In genomic region chr9:108708833-108709232, GRCm38 (mm10) we compare ENCODE assay signal across 29 mouse cellular contexts. TPM values are rescaled to one million over a fixed set of nuclear protein-coding genes. Genes with fewer than 3 reads are reported as not detected.
DNase-seq lines count a peak whose midpoint lies in the region; ATAC-seq and TF ChIP-seq lines count a peak whose summit lies in the region.
"Had no signal": no experiment of that assay in that cellular context is flagged by ENCODE, and none has a peak within 500 bp of the region (broad histone marks: within the 10 kb centered on the region; RNA-seq: fewer than 3 reads in every experiment).

No protein-coding gene starts in this region.

- H3K9ac ChIP-seq in stomach, postnatal 0 days (ENCODE audit: low read length) = no peak overlapping the region
- H3K9ac ChIP-seq: embryonic facial prominence, embryonic 13.5 days; forebrain, embryonic 12.5 days; heart, embryonic 12.5 days; heart, embryonic 15.5 days; hindbrain, embryonic 14.5 days had no signal

- no peak for ATAC-seq in stomach, postnatal 0 days (ENCODE audit: low FRiP score, low TSS enrichment)
- ATAC-seq: CD4-positive, CD25-positive, alpha-beta regulatory T cell, adult 4 months; forebrain, embryonic 16.5 days; hindbrain, postnatal 0 days; inflammation-experienced regulatory T-cells, adult 6 months; intestine, embryonic 16.5 days had no signal

- no peak for TF ChIP-seq CTCF in gastrocnemius, adult 2 months (IDR thresholded peaks at IDR 0.05)
- TF ChIP-seq CTCF in layer of hippocampus, adult 2 months (conservative IDR thresholded peaks at IDR 0.05) = no peak; the same call in 1 of the 2 replicates
- TF ChIP-seq CTCF in stomach, postnatal 0 days (IDR thresholded peaks at IDR 0.05; ENCODE audit: low read depth) = no peak

- 92% methylated on average over 8 of the region's 8 CpGs for WGBS in stomach, postnatal 0 days

- no peak overlapping the region for H3K4me2 ChIP-seq in stomach, postnatal 0 days (replicated peaks; ENCODE audit: low read depth)
- H3K4me2 ChIP-seq: embryonic facial prominence, embryonic 13.5 days; forebrain, embryonic 12.5 days; heart, embryonic 12.5 days; heart, embryonic 15.5 days; hindbrain, embryonic 14.5 days had no signal

- TF ChIP-seq EP300 in stomach, postnatal 0 days (optimal IDR thresholded peaks at IDR 0.05) = no peak

- H3K27ac ChIP-seq in gastrocnemius, adult 2 months = peak overlapping the region; percentile 35; the same call in 1 of the 2 replicates
- peak overlapping the region; percentile 65 for H3K27ac ChIP-seq in layer of hippocampus, adult 2 months
- H3K27ac ChIP-seq in stomach, postnatal 0 days (replicated peaks) = no peak overlapping the region
- H3K27ac ChIP-seq: embryonic facial prominence, embryonic 10.5 days; embryonic facial prominence, embryonic 13.5 days; forebrain, embryonic 12.5 days; heart, adult 2 months; heart, embryonic 15.5 days; hindbrain, embryonic 14.5 days; hindbrain, postnatal 0 days had no signal

- no peaks in the 10 kb centered on the region for H3K36me3 ChIP-seq in stomach, postnatal 0 days (ENCODE audit: control insufficient read depth, insufficient read depth, low read length)
- H3K36me3 ChIP-seq: embryonic facial prominence, embryonic 10.5 days; embryonic facial prominence, embryonic 13.5 days; forebrain, embryonic 12.5 days; heart, embryonic 12.5 days; heart, embryonic 15.5 days had no signal

- no peaks in the 10 kb centered on the region for H3K4me1 ChIP-seq in stomach, postnatal 0 days (replicated peaks; ENCODE audit: control insufficient read depth, insufficient read depth)

- intact Hi-C loops in gastrocnemius, adult 2 months (cut with DNase I) = no loop called here
- intact Hi-C loops in gastrocnemius, postnatal 36 days (cut with DNase I) = no loop called here

- DNase-seq in gastrocnemius, adult 2 months = no peak
- no peak for DNase-seq in gastrocnemius, postnatal 36 days
- DNase-seq in layer of hippocampus, adult 2 months (ENCODE audit: low spot score in 2 of 2) = peak in 1 of 2 experiments; percentile 45
- DNase-seq in layer of hippocampus, postnatal 36 days = no peak
- DNase-seq in brain, adult 2 months (ENCODE audit: low read depth, low spot score) = peak; percentile 55
- no peak for DNase-seq in stomach, postnatal 0 days (ENCODE audit: low spot score)
- DNase-seq: adrenal gland, adult 2 months; adrenal gland, postnatal 14 days; cerebellum, adult 11-12 months; cerebellum, adult 8-10 months; cerebellum, postnatal 10 days; cerebellum, postnatal 36 days; embryo, embryonic 11 days; gastrocnemius, postnatal 14 days; heart, adult 2 months; heart, postnatal 14 days; heart, postnatal 4 days had no signal

- H3K27me3 ChIP-seq in stomach, postnatal 0 days (ENCODE audit: control insufficient read depth, insufficient read depth, low read length) = no peaks in the 10 kb centered on the region
- H3K27me3 ChIP-seq: embryonic facial prominence, embryonic 13.5 days; forebrain, embryonic 12.5 days; heart, embryonic 12.5 days; heart, embryonic 15.5 days had no signal

- no peaks in the 10 kb centered on the region for H3K9me3 ChIP-seq in stomach, postnatal 0 days (ENCODE audit: control insufficient read depth, low read length)
- H3K9me3 ChIP-seq: embryonic facial prominence, embryonic 10.5 days; embryonic facial prominence, embryonic 13.5 days; forebrain, embryonic 12.5 days; heart, embryonic 12.5 days; heart, embryonic 15.5 days had no signal

- H3K4me3 ChIP-seq in gastrocnemius, adult 2 months = no peak overlapping the region
- no peak overlapping the region for H3K4me3 ChIP-seq in layer of hippocampus, adult 2 months
- no peak overlapping the region for H3K4me3 ChIP-seq in stomach, postnatal 0 days (ENCODE audit: low read depth, low read length)
- H3K4me3 ChIP-seq: embryonic facial prominence, embryonic 10.5 days; embryonic facial prominence, embryonic 13.5 days; erythroblast, embryonic 14.5 days; forebrain, embryonic 12.5 days; heart, adult 2 months; heart, embryonic 12.5 days; heart, embryonic 15.5 days had no signal

RNA-seq across cellular contexts. Expression of gene Prkar2a, which starts 19.7 kb away (rescaled TPM):
- 100 to 1,000 TPM; 164 to 181 TPM for total RNA-seq in gastrocnemius, adult 2 months (2021)
- total RNA-seq in gastrocnemius, postnatal 36 days (2021) = 100 to 1,000 TPM; 129 to 157 TPM
- total RNA-seq in layer of hippocampus, adult 2 months (2021) = 10 to 100 TPM; 43.4 to 45.5 TPM
- total RNA-seq in layer of hippocampus, postnatal 36 days (2021) = 10 to 100 TPM; 41.4 to 48.1 TPM
- 22.2 and 24.0 TPM in 2 replicates for polyA plus RNA-seq in stomach, postnatal 0 days (2015; fragmentation: Nextera tagmentation; extraction: Ambion mirVana)

RNA-seq across cellular contexts. Expression of gene Slc25a20, which starts 46.9 kb away (rescaled TPM):
- 10 to 100 TPM; 55.2 to 96.6 TPM for total RNA-seq in gastrocnemius, adult 2 months (2021)
- 10 to 100 TPM; 59.0 to 75.5 TPM for total RNA-seq in gastrocnemius, postnatal 36 days (2021)
- total RNA-seq in layer of hippocampus, adult 2 months (2021) = 10 to 100 TPM; 14.4 to 14.8 TPM
- total RNA-seq in layer of hippocampus, postnatal 36 days (2021) = 10 to 100 TPM; 15.7 to 17.5 TPM
- polyA plus RNA-seq in stomach, postnatal 0 days (2015; fragmentation: Nextera tagmentation; extraction: Ambion mirVana) = 71.5 and 75.1 TPM in 2 replicates

RNA-seq across cellular contexts. Expression of gene Arih2, which starts 59.6 kb away (rescaled TPM):
- total RNA-seq in gastrocnemius, adult 2 months (2021) = 10 to 100 TPM; 61.9 to 83.9 TPM
- 10 to 100 TPM; 63.2 to 64.7 TPM for total RNA-seq in gastrocnemius, postnatal 36 days (2021)
- 10 to 100 TPM; 50.2 to 57.3 TPM for total RNA-seq in layer of hippocampus, adult 2 months (2021)
- 10 to 100 TPM; 50.7 to 54.2 TPM for total RNA-seq in layer of hippocampus, postnatal 36 days (2021)
- polyA plus RNA-seq in stomach, postnatal 0 days (2015; fragmentation: Nextera tagmentation; extraction: Ambion mirVana) = 25.1 and 27.2 TPM in 2 replicates
